Mouse (Mus musculus) heart, embryonic 14.5 days (tissue): ENCODE results near the gene Efemp2. TPM values are rescaled to one million over a fixed set of nuclear protein-coding genes. Genes with fewer than 3 reads are reported as not detected.

Source experiments
- ATAC-seq: fragments of 200-750 bp; cut with Nextera tagmentation; 2 replicates; pipeline ENCODE4 v1.8.0; 2017; ENCODE audit warnings: low read depth, moderate TSS enrichment; ENCODE audit not compliant: insufficient number of reproducible peaks, insufficient read depth, low FRiP score
- H3K27ac ChIP-seq, 2 experiments: fragments of 200-500 bp in 1 of 2; fragments of 300-500 bp in 1 of 2; sonication (generic) in 1 of 2; replicated peaks in 1 of 2; 2 replicates each; pipeline ENCODE4 v1.5.1; 2012 to 2014; ENCODE audit warnings: low read depth in 2 of 2, low read length in 2 of 2, control low read depth in 1 of 2, mild to moderate bottlenecking in 1 of 2, mixed read lengths in 1 of 2; ENCODE audit not compliant: control insufficient read depth in 1 of 2, insufficient read depth in 1 of 2
- H3K27me3 ChIP-seq: fragments of 300-500 bp; sonication (generic); 2 replicates; pipeline ENCODE4 v1.6.1; 2014; ENCODE audit warnings: mild to moderate bottlenecking, low read length, control low read depth; ENCODE audit not compliant: control insufficient read depth, insufficient read depth
- H3K36me3 ChIP-seq: fragments of 300-500 bp; sonication (generic); 2 replicates; pipeline ENCODE4 v1.6.1; 2014; ENCODE audit warnings: mild to moderate bottlenecking, control low read depth, low read length, mixed read lengths; ENCODE audit not compliant: control insufficient read depth, insufficient read depth
- H3K4me1 ChIP-seq, 2 experiments: fragments of 200-500 bp in 1 of 2; fragments of 300-500 bp in 1 of 2; sonication (generic) in 1 of 2; 2 replicates each; pipeline ENCODE4 v1.6.1; 2012 to 2014; ENCODE audit warnings: low read length in 2 of 2, control low read depth in 1 of 2, mixed read lengths in 1 of 2; ENCODE audit not compliant: control insufficient read depth in 2 of 2, insufficient read depth in 2 of 2
- H3K4me2 ChIP-seq: fragments of 300-500 bp; sonication (generic); 2 replicates; pipeline ENCODE4 v1.6.1; 2014; ENCODE audit warnings: mild to moderate bottlenecking, low read length
- H3K4me3 ChIP-seq, 2 experiments: fragments of 200-500 bp in 1 of 2; fragments of 300-500 bp in 1 of 2; sonication (generic) in 1 of 2; 2 replicates each; pipeline ENCODE4 v1.5.1; 2012 to 2014; ENCODE audit warnings: low read length in 2 of 2, mild to moderate bottlenecking in 2 of 2, control low read depth in 1 of 2, low read depth in 1 of 2, moderate library complexity in 1 of 2; ENCODE audit not compliant: control insufficient read depth in 1 of 2, insufficient read depth in 1 of 2
- H3K9ac ChIP-seq: fragments of 300-500 bp; sonication (generic); 2 replicates; pipeline ENCODE4 v1.6.1; 2014; ENCODE audit warnings: mild to moderate bottlenecking, low read length
- H3K9me3 ChIP-seq: fragments of 300-500 bp; sonication (generic); 2 replicates; pipeline ENCODE4 v1.6.1; 2016; ENCODE audit warnings: low read length, control low read depth; ENCODE audit not compliant: control insufficient read depth
- WGBS: fragments of 180-500 bp; shearing (Covaris S2); extraction: QIAGEN DNeasy Blood & Tissue Kit; methylation state at CpG from one replicate; pipeline ENCODE4 v1.1.7; 2014; 5-methylcytosine and 5-hydroxymethylcytosine counted together
- polyA plus RNA-seq: library from polyadenylated mRNA; unstranded; fragments of >200 nt; fragmentation: Nextera tagmentation; extraction: Ambion mirVana; gene quantifications from 2 replicates; pipeline ENCODE4 v1.2.1, GENCODE M21; 2014

Efemp2 gene
- polyA plus RNA-seq, 1 experiment from 2014 or later, result 68.9 TPM

DNA sequence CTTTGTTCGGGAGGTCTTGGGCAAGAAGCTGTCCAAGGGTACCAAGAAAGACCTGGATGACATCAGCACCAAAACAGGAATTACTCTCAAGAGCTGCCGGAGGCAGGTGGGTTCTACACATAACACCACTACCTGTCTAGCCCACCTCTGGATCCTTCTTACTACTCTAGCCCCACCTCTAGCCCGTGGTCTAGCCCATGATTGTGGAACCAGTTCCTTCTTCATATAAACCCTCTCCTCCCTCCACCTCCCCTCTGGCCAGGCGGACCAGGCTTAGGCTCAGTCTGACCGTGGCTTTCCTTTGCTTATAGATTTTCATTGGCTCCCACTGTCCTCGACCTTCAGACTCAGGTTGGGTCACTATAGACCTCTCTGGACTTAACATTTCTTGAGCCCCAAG, 12.3 kb upstream of the Efemp2 start:
- H3K4me3 ChIP-seq, result peak overlapping the region in 1 of 2 experiments; percentile 75; a peak in 2 of 4 replicates
- H3K36me3 ChIP-seq, result peaks cover 46% of the 10 kb centered on the region
- ATAC-seq, result no peak
- peak overlapping the region; percentile 80 for H3K9ac ChIP-seq
- H3K27me3 ChIP-seq, result no peaks in the 10 kb centered on the region
- H3K4me2 ChIP-seq, result peak overlapping the region; percentile 80
- 86% methylated on average over 6 of the region's 6 CpGs for WGBS
- H3K27ac ChIP-seq, result no peak overlapping the region
- H3K4me1 ChIP-seq, result peaks cover 6 to 21% of the 10 kb centered on the region in 2 experiments
- no peaks in the 10 kb centered on the region for H3K9me3 ChIP-seq

GRCm38 (mm10) chr19:5463212-5463611, 10.5 kb upstream of the Efemp2 start:
- no peak overlapping the region for H3K27ac ChIP-seq
- H3K9ac ChIP-seq, result no peak overlapping the region
- H3K4me3 ChIP-seq, result no peak overlapping the region
- 86% methylated on average over 9 of the region's 9 CpGs for WGBS
- no peaks in the 10 kb centered on the region for H3K9me3 ChIP-seq
- no peaks in the 10 kb centered on the region for H3K27me3 ChIP-seq
- no peak for ATAC-seq
- H3K4me1 ChIP-seq, result peaks cover 4 to 17% of the 10 kb centered on the region in 2 experiments
- H3K36me3 ChIP-seq, result peaks cover 63% of the 10 kb centered on the region
- H3K4me2 ChIP-seq, result no peak overlapping the region

- H3K4me2 ChIP-seq, result peak overlapping the region; percentile 59
- peak overlapping the region; percentile 70 for H3K9ac ChIP-seq
- 0 out of 2 replicates have a peak, but pooled peaks have one; percentile 27 for ATAC-seq
- H3K36me3 ChIP-seq, result peaks cover 63% of the 10 kb centered on the region
- H3K4me3 ChIP-seq, result peak overlapping the region; percentile 28 to 35
- 33% methylated on average over 15 of the region's 15 CpGs for WGBS
- H3K9me3 ChIP-seq, result no peaks in the 10 kb centered on the region
- H3K27me3 ChIP-seq, result no peaks in the 10 kb centered on the region
- H3K27ac ChIP-seq, result peak overlapping the region; percentile 80 to 87
- H3K4me1 ChIP-seq, result peaks cover 4 to 16% of the 10 kb centered on the region in 2 experiments
These were observed 9.8 kb upstream of the Efemp2 start for GRCm38 (mm10) chr19:5463791-5464562.

DNA sequence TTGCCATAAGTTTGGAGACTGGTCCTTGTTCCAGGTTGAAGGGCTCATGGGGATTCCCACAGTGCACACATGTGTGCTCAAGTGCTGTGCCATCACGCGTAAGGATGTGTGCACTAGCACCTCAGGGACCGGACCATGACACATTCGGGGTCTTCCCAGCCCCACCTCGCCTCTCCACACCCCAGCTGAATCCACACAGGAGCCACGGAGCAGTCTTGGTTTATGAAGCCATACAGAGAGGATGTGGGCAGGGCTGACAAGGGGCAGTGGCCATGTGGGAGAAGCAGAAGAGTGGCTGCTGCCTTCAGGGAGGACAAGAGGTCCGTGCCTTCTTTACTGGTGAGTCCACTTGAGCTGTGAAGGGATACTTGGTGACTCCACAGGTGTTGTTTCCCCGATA, 8.7 kb upstream of the Efemp2 start:
- Histone ChIP-seq H3K4me3 (peak overlapping the region in 1 of 2 experiments; percentile 28; a peak in 1 of 4 replicates), H3K9ac (peak overlapping the region; percentile 70), H3K27ac (peak overlapping the region in 1 of 2 experiments; percentile 87; a peak in 1 of 4 replicates), H3K27me3 (no peaks in the 10 kb centered on the region), H3K4me2 (peak overlapping the region; percentile 59), H3K9me3 (no peaks in the 10 kb centered on the region), H3K36me3 (peaks cover 63% of the 10 kb centered on the region), H3K4me1 (peaks cover 4 to 13% of the 10 kb centered on the region in 2 experiments; a peak in 3 of 4 replicates)
- 92% methylated on average over 8 of the region's 8 CpGs for WGBS
- no peak for ATAC-seq

GRCm38 (mm10) chr19:5466916-5467500, 6.7 kb upstream of the Efemp2 start:
- H3K9me3 ChIP-seq, result no peaks in the 10 kb centered on the region
- peaks cover 2 to 6% of the 10 kb centered on the region in 2 experiments; a peak in 1 of 4 replicates for H3K4me1 ChIP-seq
- no peak overlapping the region for H3K9ac ChIP-seq
- H3K27ac ChIP-seq, result no peak overlapping the region
- H3K27me3 ChIP-seq, result no peaks in the 10 kb centered on the region
- ATAC-seq, result no peak
- no peak overlapping the region for H3K4me2 ChIP-seq
- H3K4me3 ChIP-seq, result no peak overlapping the region
- peaks cover 58% of the 10 kb centered on the region for H3K36me3 ChIP-seq
- WGBS, result 83% methylated on average over 6 of the region's 6 CpGs

DNA sequence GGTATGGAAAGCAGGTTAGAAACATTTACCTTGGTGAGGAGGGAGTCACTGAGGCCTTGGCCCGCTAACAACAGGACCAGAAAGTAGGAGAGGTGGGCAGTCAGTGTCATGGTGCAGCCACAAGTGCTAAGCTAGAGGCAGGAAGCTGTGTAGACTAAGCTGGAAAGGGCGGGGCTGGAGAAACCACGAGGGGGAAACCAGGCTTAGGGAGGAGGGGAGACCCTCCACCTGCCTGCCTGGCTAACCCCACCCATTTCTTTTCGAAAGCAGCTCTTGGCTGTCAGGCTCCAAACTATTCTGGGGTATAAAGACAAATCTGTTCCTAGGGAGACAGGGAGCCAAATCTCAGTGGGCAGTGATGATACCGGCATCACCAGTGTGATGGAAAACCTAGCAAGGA, 5.4 kb upstream of the Efemp2 start, which contains the start of gene Ctsw:
Gene Ctsw (minus strand): TSS at position 134 of the 400 bp plus-strand sequence.
- peaks cover 2 to 6% of the 10 kb centered on the region in 2 experiments; a peak in 1 of 4 replicates for H3K4me1 ChIP-seq
- H3K4me2 ChIP-seq, result no peak within 1 kb of the TSS
- peaks cover 46% of the 10 kb centered on the region for H3K36me3 ChIP-seq
- ATAC-seq, result no peak
- no peaks in the 10 kb centered on the region for H3K9me3 ChIP-seq
- no peak within 1 kb of the TSS for H3K4me3 ChIP-seq
- no peak within 1 kb of the TSS for H3K9ac ChIP-seq
- no peaks in the 10 kb centered on the region for H3K27me3 ChIP-seq
- no peak within 1 kb of the TSS for H3K27ac ChIP-seq
- 48% methylated on average over 5 of the region's 5 CpGs for WGBS

- Histone ChIP-seq H3K9me3 (no peaks in the 10 kb centered on the region), H3K27me3 (no peaks in the 10 kb centered on the region), H3K4me3 (no peak overlapping the region), H3K36me3 (peaks cover 15% of the 10 kb centered on the region), H3K4me1 (peaks cover 7 to 18% of the 10 kb centered on the region in 2 experiments; a peak in 3 of 4 replicates), H3K9ac (no peak overlapping the region), H3K27ac (no peak overlapping the region), H3K4me2 (no peak overlapping the region)
- ATAC-seq, result no peak
- WGBS, result 61% methylated on average over 5 of the region's 5 CpGs
These were observed 1.9 kb upstream of the Efemp2 start for GRCm38 (mm10) chr19:5471846-5472245.
